Mouse (Mus musculus): Measurements from ENCODE around the gene Gm11127. TPM values are rescaled to one million over a fixed set of nuclear protein-coding genes. Genes with fewer than 3 reads are reported as not detected.
"Not testable (repeated sequence)": the region's sequence is repeated elsewhere in the genome, so short reads cannot be mapped to it uniquely, and the experiment has no call there.

The Gm11127 gene
- polyA plus RNA-seq, 1 experiment from 2014 or later: not detected

- Histone ChIP-seq H3K27ac (no peak overlapping the region), H3K4me3 (peak overlapping the region; percentile 37; the same call in 1 of the 2 replicates), H3K4me2 (peak overlapping the region; percentile 68), H3K9me3 (no peaks in the 10 kb centered on the region), H3K4me1 (replicated peaks) (peaks cover 11% of the 10 kb centered on the region; the same call in 1 of the 2 replicates), H3K36me3 (no peaks in the 10 kb centered on the region), H3K9ac (peak overlapping the region; percentile 35; the same call in 1 of the 2 replicates), H3K27me3 (peaks cover 15% of the 10 kb centered on the region)
- WGBS: 83% methylated on average over 3 of the region's 3 CpGs
- no peak for ATAC-seq (ENCODE audit: low FRiP score)
Observed at GRCm38 (mm10) chr17:36043286-36043685, 14.9 kb downstream of the Gm11127 start.

DNA sequence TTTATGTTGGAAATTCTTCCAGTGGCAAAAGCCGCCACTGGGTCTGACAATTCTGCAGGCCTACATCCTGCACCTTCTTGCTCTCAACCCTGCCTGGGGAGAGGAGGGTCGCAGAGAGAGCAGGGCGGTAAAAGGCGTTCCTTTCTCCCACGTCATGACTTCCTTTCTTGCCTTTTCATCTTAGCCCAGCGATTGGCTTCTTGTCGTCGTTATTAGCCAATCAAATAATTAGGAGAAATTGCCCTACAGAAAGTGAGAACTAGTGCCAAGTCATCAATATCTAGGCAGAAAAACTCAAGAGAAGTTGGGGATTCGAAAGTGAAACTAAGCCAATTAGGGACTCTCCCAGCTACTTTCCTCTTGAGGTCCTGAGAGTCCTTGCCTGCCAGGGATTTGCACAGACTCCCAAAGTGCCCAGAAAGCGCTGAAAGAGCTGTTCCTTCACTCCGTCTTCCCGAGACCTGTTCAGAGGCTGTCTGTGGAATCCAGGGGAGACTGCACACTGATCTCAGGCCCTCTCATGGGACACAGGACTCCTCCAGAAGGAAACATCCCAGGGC, 15.5 kb downstream of the Gm11127 start, which contains the start of the genes H2-T22 and Gm6034:
TSS of gene H2-T22 (minus strand) at position 138 of the 560 bp plus-strand sequence.
TSS of gene Gm6034 (plus strand) at position 352 of the 560 bp plus-strand sequence.
- Histone ChIP-seq H3K4me1 (replicated peaks) (peaks cover 11% of the 10 kb centered on the region; the same call in 1 of the 2 replicates), H3K4me2 (peak within 1 kb of the TSS; percentile 68), H3K27me3 (peaks cover 15% of the 10 kb centered on the region), H3K9ac (peak within 1 kb of the TSS; percentile 68), H3K4me3 (peak within 1 kb of the TSS; percentile 37)
- peak; percentile 94 for ATAC-seq (ENCODE audit: low FRiP score)
- H3K27ac ChIP-seq, H3K9me3 ChIP-seq, H3K36me3 ChIP-seq: not testable (repeated sequence)
- 2% methylated on average over 12 of the region's 12 CpGs for WGBS

DNA sequence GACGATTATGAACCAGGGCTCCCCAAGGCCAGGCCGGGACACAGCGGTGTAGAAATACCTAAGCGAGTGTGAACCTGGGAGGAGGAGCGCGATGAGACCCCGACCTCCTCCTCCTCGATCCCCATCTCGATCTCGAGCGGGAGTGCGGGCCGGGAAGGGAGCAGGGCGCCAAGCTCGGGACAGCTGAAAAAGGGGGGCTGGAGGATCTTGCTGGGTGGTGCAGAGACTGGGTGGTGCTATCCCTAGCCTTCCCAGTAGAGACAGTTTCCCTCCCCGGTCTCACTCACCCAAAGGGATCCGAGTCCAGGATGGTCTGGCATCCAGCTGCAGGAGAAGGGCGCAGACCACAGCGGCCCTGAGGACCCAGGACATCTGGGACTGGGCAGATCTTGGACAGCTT, 16.1 kb downstream of the Gm11127 start:
- peak overlapping the region; percentile 68 for H3K9ac ChIP-seq
- H3K4me2 ChIP-seq: peak overlapping the region; percentile 68

GRCm38 (mm10) chr17:36040604-36041003, 17.6 kb downstream of the Gm11127 start:
- Histone ChIP-seq H3K4me1 (replicated peaks) (peaks cover 11% of the 10 kb centered on the region; the same call in 1 of the 2 replicates), H3K27me3 (peaks cover 15% of the 10 kb centered on the region)
- H3K4me2 ChIP-seq; H3K27ac ChIP-seq; H3K4me3 ChIP-seq; H3K36me3 ChIP-seq; H3K9ac ChIP-seq; H3K9me3 ChIP-seq; ATAC-seq (ENCODE audit: low FRiP score): not testable (repeated sequence)
- 96% methylated on average over 2 of the region's 2 CpGs for WGBS

More for the DNA sequence above, 16.1 kb downstream of the Gm11127 start:
- Histone ChIP-seq H3K4me3 (peak overlapping the region; percentile 37), H3K4me1 (replicated peaks) (peaks cover 11% of the 10 kb centered on the region; the same call in 1 of the 2 replicates), H3K27me3 (peaks cover 15% of the 10 kb centered on the region)
- not testable (repeated sequence) for H3K27ac ChIP-seq, H3K36me3 ChIP-seq, H3K9me3 ChIP-seq
- ATAC-seq (ENCODE audit: low FRiP score): peak; percentile 78
- 1% methylated on average over 19 of the region's 19 CpGs for WGBS

DNA sequence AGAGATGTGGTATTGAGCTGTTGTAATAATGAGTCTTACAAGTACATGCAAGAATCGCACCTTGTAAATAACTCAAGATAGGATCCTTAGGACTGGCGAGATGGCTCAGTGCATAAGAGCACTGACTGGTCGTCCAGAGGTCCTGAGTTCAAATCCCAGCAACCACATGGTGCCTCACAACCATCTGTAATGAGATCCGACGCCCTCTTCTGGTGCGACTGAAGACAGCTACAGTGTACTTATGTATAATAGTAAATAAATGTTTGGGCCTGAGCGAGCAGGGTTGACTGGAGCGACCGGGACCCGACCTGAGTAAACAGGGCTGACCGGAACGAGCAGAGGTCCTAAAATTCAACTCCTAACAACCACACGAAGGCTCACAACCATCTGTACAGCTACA, 22.0 kb downstream of the Gm11127 start:
- not testable (repeated sequence) for H3K27ac ChIP-seq; H3K9ac ChIP-seq; H3K9me3 ChIP-seq; H3K36me3 ChIP-seq; ATAC-seq (ENCODE audit: low FRiP score); H3K4me3 ChIP-seq; H3K4me2 ChIP-seq
- 90% methylated on average over 13 of the region's 13 CpGs for WGBS
- H3K27me3 ChIP-seq: peaks cover 17% of the 10 kb centered on the region; the same call in 1 of the 2 replicates
- H3K4me1 ChIP-seq (replicated peaks): peaks cover 10% of the 10 kb centered on the region

- H3K4me2 ChIP-seq; ATAC-seq (ENCODE audit: low FRiP score); H3K27ac ChIP-seq; H3K9me3 ChIP-seq; H3K36me3 ChIP-seq; H3K9ac ChIP-seq; H3K4me3 ChIP-seq: not testable (repeated sequence)
- H3K27me3 ChIP-seq: peaks cover 20% of the 10 kb centered on the region; the same call in 1 of the 2 replicates
- WGBS: 42% methylated on average over 3 of the region's 3 CpGs
- peaks cover 10% of the 10 kb centered on the region for H3K4me1 ChIP-seq (replicated peaks)
Observed at GRCm38 (mm10) chr17:36035010-36035638, 23.0 kb downstream of the Gm11127 start.

DNA sequence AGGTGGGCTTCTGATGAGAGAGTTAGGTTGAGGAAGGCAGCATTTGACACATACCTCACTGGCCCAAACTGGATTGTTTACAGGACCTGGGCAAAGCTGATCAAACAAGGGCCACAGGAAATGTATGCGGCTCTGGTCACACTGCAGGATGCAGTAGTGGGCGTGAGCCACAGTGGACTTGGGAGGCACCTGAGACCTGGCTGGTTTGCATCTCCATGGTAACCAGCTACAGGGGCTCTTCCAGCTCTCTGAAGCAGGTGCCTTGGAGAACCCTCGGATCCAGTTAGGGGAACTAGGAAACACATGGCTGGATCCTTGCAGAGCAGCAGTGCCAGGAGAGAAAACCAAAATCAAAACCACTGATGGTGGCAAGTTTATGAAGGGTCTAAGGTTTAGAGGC, 23.6 kb downstream of the Gm11127 start:
- not testable (repeated sequence) for ATAC-seq (ENCODE audit: low FRiP score)

DNA sequence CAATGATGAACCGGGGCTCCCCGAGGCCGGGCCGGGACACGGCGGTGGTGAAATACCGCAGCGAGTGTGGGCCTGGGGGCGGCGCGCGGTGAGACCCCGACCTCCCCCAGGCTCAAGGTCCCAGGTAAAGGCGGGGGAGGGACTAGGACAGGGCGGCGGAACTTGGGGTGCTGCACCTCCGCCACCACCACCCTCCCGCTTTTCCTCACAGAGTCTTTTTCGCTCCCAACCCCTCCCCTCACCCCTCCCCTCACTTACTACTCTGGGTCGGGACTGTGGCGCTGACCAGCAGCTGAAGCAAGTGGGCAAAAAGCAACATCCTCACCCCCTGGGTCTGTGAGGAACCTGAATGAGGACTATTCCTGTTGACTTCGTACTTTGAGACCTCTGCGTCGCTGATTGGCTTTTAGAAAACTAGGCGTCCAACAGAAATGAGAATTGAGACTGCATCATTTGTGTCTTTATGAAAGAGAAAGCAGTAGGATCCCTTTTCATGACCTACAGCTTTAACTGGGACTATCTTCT, 25.8 kb downstream of the Gm11127 start, which contains the start of gene H2-T23:
TSS of gene H2-T23 (minus strand) at position 505 of the 525 bp plus-strand sequence.
- 1% methylated on average over 25 of the region's 25 CpGs for WGBS
- H3K27me3 ChIP-seq: peaks cover 20% of the 10 kb centered on the region; the same call in 1 of the 2 replicates
- not testable (repeated sequence) for H3K27ac ChIP-seq, H3K36me3 ChIP-seq, H3K9me3 ChIP-seq
- peak; percentile 41 for ATAC-seq (ENCODE audit: low FRiP score)
- H3K4me3 ChIP-seq: peak within 1 kb of the TSS; percentile 47
- H3K9ac ChIP-seq: peak within 1 kb of the TSS; percentile 68
- peaks cover 10% of the 10 kb centered on the region for H3K4me1 ChIP-seq (replicated peaks)
- H3K4me2 ChIP-seq: peak within 1 kb of the TSS; percentile 78

More for the DNA sequence above, 23.6 kb downstream of the Gm11127 start:
- H3K4me2 ChIP-seq, H3K36me3 ChIP-seq, H3K9me3 ChIP-seq, H3K27ac ChIP-seq, H3K9ac ChIP-seq, H3K4me3 ChIP-seq: not testable (repeated sequence)
- 52% methylated on average over 3 of the region's 3 CpGs for WGBS
- Histone ChIP-seq H3K27me3 (peaks cover 20% of the 10 kb centered on the region; the same call in 1 of the 2 replicates), H3K4me1 (replicated peaks) (peaks cover 10% of the 10 kb centered on the region)

DNA sequence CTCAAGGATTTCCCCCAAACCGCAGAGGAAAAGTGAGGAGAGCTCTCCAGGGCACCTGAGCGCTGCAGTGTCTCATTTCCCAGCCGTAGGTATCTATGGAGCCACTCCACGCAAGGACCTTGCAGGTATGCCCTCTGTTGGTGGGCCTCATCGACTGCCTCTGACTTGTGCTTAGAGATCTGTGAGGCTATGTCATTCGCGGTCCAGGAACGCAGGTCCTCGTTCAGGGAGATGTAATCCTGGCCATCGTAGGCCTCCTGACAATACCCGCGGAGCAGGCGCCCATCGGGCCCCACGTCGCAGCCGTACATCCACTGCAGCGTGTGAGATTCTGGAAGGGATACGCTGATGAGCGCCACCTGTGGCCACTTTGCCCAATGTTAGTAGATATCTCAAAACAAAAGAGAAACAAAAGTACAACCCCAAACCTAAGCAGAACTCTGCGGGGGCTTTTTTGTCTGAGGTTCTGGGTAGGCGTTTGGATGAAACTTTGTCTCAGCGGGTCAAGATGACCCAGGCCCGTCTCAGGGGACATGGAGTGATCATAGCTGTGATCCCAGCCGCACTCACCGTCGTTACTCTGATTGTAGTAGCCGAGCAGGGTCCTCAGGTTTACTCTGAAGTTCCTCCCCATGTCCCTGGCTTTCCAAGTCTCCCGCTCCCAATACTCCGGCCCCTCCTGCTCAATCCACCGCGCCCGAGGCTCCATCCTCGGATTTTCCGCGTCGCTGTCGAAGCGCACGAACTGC, 26.4 kb downstream of the Gm11127 start:
- Histone ChIP-seq H3K27me3 (peaks cover 20% of the 10 kb centered on the region; the same call in 1 of the 2 replicates), H3K4me3 (peak overlapping the region; percentile 47)
- WGBS: under 1% methylated on average over 40 of the region's 40 CpGs

GRCm38 (mm10) chr17:36030703-36031582, 27.2 kb downstream of the Gm11127 start:
- peaks cover 20% of the 10 kb centered on the region; the same call in 1 of the 2 replicates for H3K27me3 ChIP-seq
- H3K4me1 ChIP-seq (replicated peaks): peaks cover 16% of the 10 kb centered on the region
- not testable (repeated sequence) for H3K36me3 ChIP-seq, H3K9me3 ChIP-seq, H3K27ac ChIP-seq
- 0 out of 2 replicates have a peak overlapping the region, but pooled peaks have one; percentile 43 for H3K9ac ChIP-seq
- peak overlapping the region; percentile 78 for H3K4me2 ChIP-seq
- ATAC-seq (ENCODE audit: low FRiP score): 0 out of 2 replicates have a peak, but pooled peaks have one; percentile 26
- H3K4me3 ChIP-seq: peak overlapping the region; percentile 47
- WGBS: 41% methylated on average over 8 of the region's 8 CpGs

More for the DNA sequence above, 26.4 kb downstream of the Gm11127 start:
- H3K36me3 ChIP-seq, H3K9me3 ChIP-seq, H3K27ac ChIP-seq: not testable (repeated sequence)
- Histone ChIP-seq H3K4me2 (peak overlapping the region; percentile 78), H3K9ac (peak overlapping the region; percentile 68), H3K4me1 (replicated peaks) (peaks cover 10% of the 10 kb centered on the region)
- ATAC-seq (ENCODE audit: low FRiP score): peak; percentile 61

Data from hindbrain, embryonic 13.5 days (tissue).